Mouse (Mus musculus) bone marrow macrophage, adult 2 months (primary cell): ENCODE results near the gene Fam78b.

ENCODE experiments used
- CTCF ChIP-seq: IDR thresholded peaks from 2 replicates; pipeline ENCODE4 v1.5.1; 2012; ENCODE audit warnings: low read depth, mild to moderate bottlenecking, low read length, moderate library complexity
- POLR2A ChIP-seq: IDR thresholded peaks from 2 replicates; pipeline ENCODE4 v1.6.1; 2012; ENCODE audit warnings: mild to moderate bottlenecking, low read depth, low read length, borderline replicate concordance

- TF ChIP-seq CTCF: no peak
- no peak for TF ChIP-seq POLR2A
Observed at GRCm38 (mm10) chr1:167135748-167136147, 134.5 kb downstream of the Fam78b start.
